Mouse (Mus musculus) brown adipose tissue, adult 24 weeks (tissue): ENCODE measurements around the gene Il9r. TPM values are rescaled to one million over a fixed set of nuclear protein-coding genes. Genes with fewer than 3 reads are reported as not detected.
"Not testable (repeated sequence)": the region's sequence is repeated elsewhere in the genome, so short reads cannot be mapped to it uniquely, and the experiment has no call there.

Experiments used
- H3K27ac ChIP-seq: fragments of 200-500 bp; replicated peaks from 2 replicates; pipeline ENCODE4 v1.5.1; 2012; ENCODE audit warnings: low read depth, mild to moderate bottlenecking, low read length
- H3K4me1 ChIP-seq: fragments of 200-500 bp; 2 replicates; pipeline ENCODE4 v1.6.1; 2012; ENCODE audit warnings: low read length, mixed read lengths; ENCODE audit not compliant: control insufficient read depth, insufficient read depth, insufficient read length
- H3K4me3 ChIP-seq: fragments of 200-500 bp; 2 replicates; pipeline ENCODE4 v1.5.1; 2012; ENCODE audit warnings: low read depth, mild to moderate bottlenecking, low read length, moderate library complexity; ENCODE audit not compliant: insufficient read depth
- polyA plus RNA-seq: library from polyadenylated mRNA; stranded (reverse); fragments of >200 nt; gene quantifications from 2 replicates; pipeline ENCODE4 v1.2.4, GENCODE M21; 2012; ENCODE audit not compliant: missing spikeins, insufficient read depth, insufficient read length

Il9r gene
- polyA plus RNA-seq, 1 experiment, result not detected

DNA sequence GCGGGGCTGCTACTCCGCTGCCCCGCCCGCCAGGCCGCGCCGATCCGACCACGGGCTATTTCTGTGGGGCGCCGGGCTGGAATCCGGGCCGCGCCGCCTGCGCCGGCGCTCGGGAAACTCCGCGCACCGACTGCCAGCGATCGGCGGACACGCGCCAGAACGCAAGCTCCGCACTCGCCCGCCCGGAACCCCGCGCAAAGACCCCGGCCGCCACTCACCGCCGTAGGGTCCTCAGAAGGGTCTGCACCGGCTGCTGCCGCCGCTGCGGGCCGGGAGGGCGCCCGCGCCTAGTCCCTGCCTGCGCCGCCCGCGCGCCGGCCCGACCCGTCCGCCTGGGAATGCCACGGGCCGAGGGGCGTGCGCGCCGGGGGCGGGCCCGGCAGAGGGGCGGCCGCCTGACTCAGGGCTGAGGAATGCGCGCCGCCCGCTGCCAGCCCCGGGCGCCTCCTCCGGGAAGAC is 21.9 kb upstream of the Il9r start, which contains the start of gene Rhbdf1:
TSS of gene Rhbdf1 (minus strand) at position 350 of the 459 bp plus-strand sequence.
- H3K4me3 ChIP-seq, result peak within 1 kb of the TSS; percentile 76
- H3K27ac ChIP-seq, result peak within 1 kb of the TSS; percentile 67
- H3K4me1 ChIP-seq, result peaks cover 29% of the 10 kb centered on the region

- H3K4me1 ChIP-seq, result peaks cover 29% of the 10 kb centered on the region
- peak overlapping the region; percentile 67 for H3K27ac ChIP-seq
- H3K4me3 ChIP-seq, result peak overlapping the region; percentile 76
Measured at GRCm38 (mm10) chr11:32221225-32221950, 21.3 kb upstream of the Il9r start.

DNA sequence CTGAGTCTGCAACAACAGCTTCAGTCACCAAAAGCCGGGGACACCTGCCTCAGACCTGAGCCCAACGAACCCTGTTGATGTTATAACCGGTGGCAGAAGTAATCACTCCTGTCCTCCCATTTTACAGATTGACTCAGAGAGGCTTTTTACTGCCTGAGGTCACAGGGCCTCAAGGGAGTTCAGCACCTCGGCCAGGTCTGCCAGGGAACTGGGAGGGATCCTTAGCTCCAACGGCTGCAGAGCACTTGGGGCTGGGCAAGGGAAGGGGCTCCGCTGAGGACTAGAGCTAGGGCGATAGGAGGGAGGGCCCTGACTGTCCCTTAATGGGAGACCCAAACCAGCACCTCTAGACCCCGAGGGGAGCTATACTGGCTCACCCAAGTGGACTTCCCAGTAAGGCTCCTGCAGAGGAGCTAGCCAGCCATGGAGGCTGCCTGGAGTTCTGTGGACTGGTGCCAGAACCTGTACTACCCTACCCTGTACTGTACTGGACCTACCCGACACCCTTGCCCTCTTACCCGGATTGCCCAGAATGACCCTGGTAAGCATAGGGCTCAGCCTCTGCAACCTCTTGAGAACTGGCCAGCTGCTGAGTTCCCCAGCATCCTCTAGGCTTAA is 20.6 kb upstream of the Il9r start:
- H3K4me1 ChIP-seq, result peaks cover 25% of the 10 kb centered on the region
- H3K4me3 ChIP-seq, result peak overlapping the region; percentile 76
- H3K27ac ChIP-seq, result peak overlapping the region; percentile 67

- no peak overlapping the region for H3K4me3 ChIP-seq
- H3K27ac ChIP-seq, result no peak overlapping the region
- peaks cover 13% of the 10 kb centered on the region for H3K4me1 ChIP-seq
Measured at GRCm38 (mm10) chr11:32219287-32219686, 19.2 kb upstream of the Il9r start.

GRCm38 (mm10) chr11:32218501-32219050 is 18.5 kb upstream of the Il9r start:
- Histone ChIP-seq H3K4me1 (peaks cover 13% of the 10 kb centered on the region), H3K27ac (no peak overlapping the region), H3K4me3 (no peak overlapping the region)

DNA sequence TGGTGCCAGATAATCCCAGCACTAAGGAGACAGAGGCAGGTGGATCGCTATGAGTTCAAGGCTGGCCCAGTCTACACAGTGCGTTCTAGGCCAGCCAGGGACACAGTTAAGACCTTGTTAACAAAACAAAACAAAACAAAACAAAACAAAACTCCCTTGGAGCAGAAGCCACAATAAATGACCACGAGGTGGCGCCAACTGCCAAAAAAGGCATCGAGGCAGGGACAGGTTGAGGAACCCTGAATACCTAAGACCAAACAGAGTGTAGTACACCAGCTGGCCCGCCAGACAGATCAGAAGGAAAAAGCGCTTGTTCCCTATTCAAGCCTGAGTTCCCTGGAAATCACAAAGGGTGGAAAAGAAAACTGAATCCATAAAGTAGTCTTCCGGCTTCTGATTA is 16.8 kb upstream of the Il9r start:
- H3K4me3 ChIP-seq, result no peak overlapping the region
- H3K27ac ChIP-seq, result no peak overlapping the region
- H3K4me1 ChIP-seq, result peaks cover 5% of the 10 kb centered on the region

DNA sequence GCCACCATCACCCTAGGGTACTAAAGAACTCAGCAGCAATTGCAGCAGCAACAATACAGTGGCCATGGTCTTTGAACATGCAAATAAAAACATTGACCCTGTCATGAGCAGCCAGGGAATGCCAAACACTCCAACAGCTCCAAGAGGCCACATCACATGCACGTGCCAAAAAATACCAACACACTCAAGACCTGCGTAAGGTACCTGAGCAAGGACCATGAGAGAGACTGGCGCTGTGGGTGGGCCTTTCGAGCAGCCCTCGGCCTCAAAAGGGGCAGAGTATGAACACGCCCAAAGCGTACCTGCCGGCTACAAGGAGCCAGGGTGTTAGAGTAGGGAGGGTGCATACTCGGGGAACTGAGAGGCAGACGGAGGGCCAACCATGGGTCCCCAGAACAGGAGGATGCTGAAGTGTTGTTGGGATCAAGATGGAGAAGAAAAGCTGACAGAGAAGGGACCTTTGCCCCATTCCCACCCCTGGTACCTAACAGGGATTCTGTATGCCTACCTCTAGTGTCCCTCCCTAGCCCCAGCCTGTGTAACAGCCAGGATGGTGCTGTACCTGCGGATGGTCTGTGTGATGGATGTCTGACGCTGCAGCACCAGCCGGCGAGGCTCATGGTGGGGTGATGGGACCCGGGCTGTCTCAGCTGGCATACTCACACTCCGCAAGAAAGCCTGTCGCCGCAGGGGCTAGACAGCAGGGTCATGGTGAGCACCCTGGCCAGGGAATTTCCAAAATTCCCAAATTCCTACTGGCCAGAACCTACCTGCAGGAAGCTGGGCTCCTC is 15.5 kb upstream of the Il9r start:
- H3K4me3 ChIP-seq, result no peak overlapping the region
- peaks cover under 1% of the 10 kb centered on the region for H3K4me1 ChIP-seq
- H3K27ac ChIP-seq, result no peak overlapping the region

DNA sequence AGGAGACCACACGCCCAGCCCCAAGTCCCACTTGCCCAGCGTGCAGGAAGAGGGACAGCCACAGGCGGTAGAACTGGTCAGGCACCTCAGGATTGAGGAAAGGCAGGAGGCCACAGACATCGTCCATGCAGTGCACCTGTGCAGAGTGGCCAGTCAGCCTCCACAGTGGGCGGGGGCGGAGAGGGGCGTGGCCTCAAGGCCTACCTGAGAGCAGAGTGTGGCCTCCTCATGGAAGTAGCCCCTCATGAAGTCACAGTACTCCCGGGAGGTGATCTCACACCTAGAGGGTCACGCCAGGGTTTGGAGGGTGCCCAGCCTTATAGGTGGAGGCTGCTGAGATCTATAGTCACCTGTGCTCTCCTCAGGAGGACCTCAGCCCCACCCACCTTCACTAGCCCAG is 10.5 kb upstream of the Il9r start:
- H3K27ac ChIP-seq, result no peak overlapping the region
- H3K4me3 ChIP-seq, result no peak overlapping the region

DNA sequence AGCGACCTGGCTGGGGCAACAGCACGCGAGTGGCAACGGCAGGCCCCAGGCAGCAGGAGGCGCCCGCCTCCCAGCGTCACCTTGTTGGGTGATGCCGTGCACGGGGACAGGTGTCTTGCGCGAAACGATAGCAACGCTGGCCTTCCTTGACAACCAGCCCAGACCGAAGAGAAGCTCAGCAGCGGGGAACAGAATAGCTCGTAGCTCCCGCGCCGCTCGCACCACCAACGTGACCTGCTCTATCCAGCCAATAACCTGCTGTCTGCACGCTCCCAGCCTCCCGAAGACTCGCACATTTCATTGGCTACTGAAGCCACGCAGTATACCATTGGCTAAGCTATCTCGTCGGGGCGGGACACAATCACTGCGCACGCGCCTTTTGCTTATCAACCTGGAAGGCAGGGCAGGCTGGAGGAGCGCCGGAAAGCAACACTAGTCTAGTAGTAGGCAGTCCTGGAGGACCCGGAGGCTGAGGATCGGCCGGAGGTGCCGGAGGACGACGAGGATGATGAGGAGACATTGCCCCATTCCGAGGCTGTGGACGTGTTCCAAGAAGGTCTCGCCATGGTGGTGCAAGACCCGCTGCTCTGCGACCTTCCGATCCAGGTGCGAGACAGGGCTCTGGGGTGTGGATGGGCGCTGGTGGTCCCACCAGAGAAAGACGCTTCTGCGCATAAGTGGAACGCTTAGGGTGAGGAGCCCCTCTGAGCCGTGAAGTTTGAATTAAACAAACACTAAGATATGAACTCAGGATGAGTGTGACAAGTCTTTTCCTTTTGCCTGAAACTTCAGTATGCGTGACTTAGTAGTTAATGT is 5.2 kb upstream of the Il9r start, which contains the start of gene Snrnp25:
TSS of gene Snrnp25 (plus strand) at position 358 of the 816 bp plus-strand sequence.
- Histone ChIP-seq H3K4me3 (peak within 1 kb of the TSS; percentile 70), H3K4me1 (no peaks in the 10 kb centered on the region), H3K27ac (no peak within 1 kb of the TSS)

More for the DNA sequence above, 10.5 kb upstream of the Il9r start:
- no peaks in the 10 kb centered on the region for H3K4me1 ChIP-seq

- no peaks in the 10 kb centered on the region for H3K4me1 ChIP-seq
- H3K27ac ChIP-seq, result no peak overlapping the region
- H3K4me3 ChIP-seq, result no peak overlapping the region
Measured at GRCm38 (mm10) chr11:32201922-32202685, 2.0 kb upstream of the Il9r start.

GRCm38 (mm10) chr11:32200992-32201391 is 913 bp upstream of the Il9r start:
- H3K4me1 ChIP-seq, H3K27ac ChIP-seq, H3K4me3 ChIP-seq: not testable (repeated sequence)

GRCm38 (mm10) chr11:32199230-32199629 is 849 bp downstream of the Il9r start:
- no peak overlapping the region for H3K27ac ChIP-seq
- H3K4me3 ChIP-seq, result no peak overlapping the region
- H3K4me1 ChIP-seq, result no peaks in the 10 kb centered on the region

DNA sequence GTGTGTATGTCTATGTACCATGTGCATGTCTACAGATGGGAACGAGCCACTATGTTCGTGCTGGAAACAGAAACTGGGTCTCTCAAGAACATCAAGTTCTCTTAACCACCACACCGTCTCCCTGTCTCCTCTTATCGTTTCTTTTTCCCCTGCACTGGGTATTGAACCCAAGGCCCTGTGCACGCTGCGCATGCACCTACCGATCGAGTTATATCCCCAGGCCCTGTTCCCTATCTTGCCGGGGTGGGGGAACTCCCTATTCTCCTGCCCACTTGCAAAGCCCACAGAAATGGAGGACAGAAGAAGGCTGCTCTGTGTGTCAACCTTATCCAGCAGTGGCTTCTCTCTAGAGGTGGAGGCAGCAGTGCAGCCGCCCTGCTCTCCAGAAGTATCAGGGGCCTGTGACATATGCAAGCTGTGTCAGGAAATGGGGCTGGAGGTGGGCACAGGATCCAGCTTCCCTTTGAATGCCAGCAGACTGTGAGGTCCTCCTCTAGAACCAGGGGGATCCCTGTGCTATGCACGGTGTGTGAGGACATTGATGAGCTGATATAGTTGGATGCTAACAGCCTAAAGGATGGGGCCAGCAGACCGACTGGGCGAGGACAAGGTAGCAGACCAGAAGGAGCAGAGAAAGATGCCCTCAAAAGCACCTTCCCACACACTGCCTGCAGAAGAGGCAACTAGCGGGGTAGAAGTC is 1.7 kb downstream of the Il9r start:
- Histone ChIP-seq H3K4me1 (no peaks in the 10 kb centered on the region), H3K27ac (no peak overlapping the region), H3K4me3 (no peak overlapping the region)
